Mouse (Mus musculus) v-Abl transformed pro-B cells (cell line): Measurements from ENCODE around the gene Ltbr.
"Not testable (repeated sequence)": the region's sequence is repeated elsewhere in the genome, so short reads cannot be mapped to it uniquely, and the experiment has no call there.

ENCODE experiments used
- in situ Hi-C, 2 experiments: fragments of 400-800 bp; cut with MboI; formaldehyde crosslinking; loops; one replicate each; pipeline ENCODE4 v1.15.1; 2025; ENCODE audit not compliant: unreplicated experiment in 2 of 2

Gene Ltbr

GRCm38 (mm10) chr6:125314231-125314563 is 512 bp upstream of the Ltbr start:
- in situ Hi-C loops: no loop called here

- in situ Hi-C loops: no loop called here
Observed at GRCm38 (mm10) chr6:125312581-125313355, 917 bp downstream of the Ltbr start.

- in situ Hi-C loops: no loop called here
Observed at GRCm38 (mm10) chr6:125312171-125312570, 1.5 kb downstream of the Ltbr start.

- in situ Hi-C loops: no loop called here
Observed at GRCm38 (mm10) chr6:125309406-125309805, 4.3 kb downstream of the Ltbr start.

GRCm38 (mm10) chr6:125308921-125309320 is 4.8 kb downstream of the Ltbr start:
- in situ Hi-C loops: no loop called here

- in situ Hi-C loops: no loop called here
Observed at GRCm38 (mm10) chr6:125307091-125307490, 6.6 kb downstream of the Ltbr start.

- in situ Hi-C loops: no loop called here
Observed at GRCm38 (mm10) chr6:125305465-125305864, 8.2 kb downstream of the Ltbr start.

GRCm38 (mm10) chr6:125304408-125304807 is 9.3 kb downstream of the Ltbr start:
- in situ Hi-C loops: not testable (repeated sequence)

- in situ Hi-C loops: no loop called here
Observed at GRCm38 (mm10) chr6:125303242-125303641, 10.4 kb downstream of the Ltbr start.

- in situ Hi-C loops: no loop called here
Observed at GRCm38 (mm10) chr6:125302231-125302982, 11.3 kb downstream of the Ltbr start.

- in situ Hi-C loops: no loop called here
Observed at GRCm38 (mm10) chr6:125300982-125301381, 12.7 kb downstream of the Ltbr start.

GRCm38 (mm10) chr6:125297149-125297820 is 16.4 kb downstream of the Ltbr start:
- in situ Hi-C loops: loop anchor here in 1 of 2 experiments (25.0 kb wide), 1 partner anchor 1265 kb away; no protein-coding TSS in a partner anchor

- in situ Hi-C loops: loop anchor here in 1 of 2 experiments (25.0 kb wide), 1 partner anchor 1268 kb away; no protein-coding TSS in a partner anchor
Observed at GRCm38 (mm10) chr6:125294049-125294448, 19.6 kb downstream of the Ltbr start.

GRCm38 (mm10) chr6:125292256-125292655 is 21.4 kb downstream of the Ltbr start:
- in situ Hi-C loops: loop anchor here in 1 of 2 experiments (25.0 kb wide), 1 partner anchor 1270 kb away; no protein-coding TSS in a partner anchor

GRCm38 (mm10) chr6:125291329-125291728 is 22.4 kb downstream of the Ltbr start:
- in situ Hi-C loops: loop anchor here in 1 of 2 experiments (25.0 kb wide), 1 partner anchor 1271 kb away; no protein-coding TSS in a partner anchor

- in situ Hi-C loops: loop anchor here in 1 of 2 experiments (25.0 kb wide), 1 partner anchor 1274 kb away; no protein-coding TSS in a partner anchor
Observed at GRCm38 (mm10) chr6:125288730-125289129, 25.0 kb downstream of the Ltbr start.

- in situ Hi-C loops: loop anchor here in 1 of 2 experiments (25.0 kb wide), 1 partner anchor 1275 kb away; no protein-coding TSS in a partner anchor
Observed at GRCm38 (mm10) chr6:125286944-125287343, 26.7 kb downstream of the Ltbr start.

GRCm38 (mm10) chr6:125285890-125286289 is 27.8 kb downstream of the Ltbr start, which contains the start of gene Tuba3a:
Gene Tuba3a (minus strand): TSS chr6:125286042.
- in situ Hi-C loops: loop anchor here in 1 of 2 experiments (25.0 kb wide), 1 partner anchor 1276 kb away; no protein-coding TSS in a partner anchor

- in situ Hi-C loops: loop anchor here in 1 of 2 experiments (25.0 kb wide), 1 partner anchor 1278 kb away; no protein-coding TSS in a partner anchor
Observed at GRCm38 (mm10) chr6:125284751-125285150, 28.9 kb downstream of the Ltbr start.

- in situ Hi-C loops: loop anchor here in 1 of 2 experiments (25.0 kb wide), 1 partner anchor 1278 kb away; no protein-coding TSS in a partner anchor
Observed at GRCm38 (mm10) chr6:125284250-125284649, 29.4 kb downstream of the Ltbr start.
